Mouse (Mus musculus): ENCODE results near the gene Spert.
A peak's percentile ranks its signal among the peaks of the same experiment; 100 is the strongest.

Gene Spert

GRCm38 (mm10) chr14:75592978-75593377 is at the start of gene Spert:
TSS of gene Spert (minus strand) at chr14:75593116.
- DNase-seq (ENCODE audit: low spot score in 2 of 2): no peak

GRCm38 (mm10) chr14:75642080-75642479 is 49.2 kb upstream of the Spert start, which contains the start of gene Erich6b:
TSS of gene Erich6b (plus strand) at chr14:75642259.
- no peak for DNase-seq (ENCODE audit: low spot score in 2 of 2)

- DNase-seq (ENCODE audit: low spot score in 2 of 2): no peak
These were observed 48.5 kb upstream of the Spert start for GRCm38 (mm10) chr14:75641369-75641768.

DNA sequence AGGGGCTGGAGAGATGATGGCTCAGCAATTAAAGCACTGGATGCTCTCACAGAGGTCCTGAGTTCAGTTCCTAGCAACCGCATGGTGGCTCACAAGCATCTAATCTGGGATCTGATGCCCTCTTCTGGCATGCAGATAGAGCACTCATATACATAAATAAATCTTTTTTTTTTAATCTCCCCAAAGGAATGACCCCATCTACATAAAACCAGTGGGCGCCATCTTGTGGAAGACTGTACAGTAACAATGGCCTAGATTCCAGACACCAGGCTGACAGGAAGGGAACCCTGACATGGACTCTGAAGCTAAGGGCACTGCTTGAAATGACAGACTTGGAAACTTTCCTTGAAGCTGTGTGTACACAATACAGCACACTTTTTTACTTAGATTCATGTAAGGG is 47.9 kb upstream of the Spert start:
- DNase-seq (ENCODE audit: low spot score in 2 of 2): no peak

- DNase-seq (ENCODE audit: low spot score in 2 of 2): no peak
These were observed 44.7 kb upstream of the Spert start for GRCm38 (mm10) chr14:75637641-75638040.

DNA sequence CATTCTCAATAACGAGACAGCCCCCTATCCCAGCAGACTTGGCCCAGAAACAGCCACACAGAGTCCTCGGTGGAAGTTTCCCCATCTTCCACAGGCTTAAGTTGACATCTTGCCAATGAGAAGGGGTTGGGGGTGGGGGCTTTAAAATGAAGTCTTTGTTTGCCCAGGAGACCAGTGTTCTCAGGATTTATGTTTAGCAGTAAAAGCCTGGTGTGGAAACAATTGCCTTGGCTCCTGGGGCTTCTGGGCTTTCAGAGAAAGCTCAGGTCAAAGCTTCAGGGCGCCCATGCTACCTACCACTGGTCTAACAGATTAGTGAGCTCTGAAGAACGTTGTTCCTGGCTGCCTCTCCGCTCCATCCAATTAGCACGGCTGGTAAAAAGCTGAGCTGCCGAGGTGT is 43.2 kb upstream of the Spert start:
- DNase-seq (ENCODE audit: low spot score in 2 of 2): no peak

DNA sequence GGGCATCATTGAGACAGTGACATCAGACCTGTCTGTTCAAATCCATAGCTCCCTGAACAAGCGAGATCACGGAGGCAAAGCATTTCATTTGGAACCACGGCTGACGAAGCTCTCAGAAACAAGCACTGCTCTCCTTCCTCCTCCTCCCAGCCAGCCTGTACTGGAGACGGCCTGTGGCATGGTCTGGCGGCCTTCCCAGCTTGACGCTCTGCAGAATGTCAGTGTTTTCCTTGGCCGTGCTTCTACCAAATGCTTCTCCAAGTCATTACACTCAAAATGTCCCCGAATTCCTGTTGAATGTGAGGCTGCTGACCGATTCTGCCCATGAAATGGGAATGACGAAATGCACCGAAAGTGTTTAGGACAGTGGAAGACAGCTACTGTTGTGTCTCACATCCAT is 42.4 kb upstream of the Spert start:
- no peak for DNase-seq (ENCODE audit: low spot score in 2 of 2)

- DNase-seq (ENCODE audit: low spot score in 2 of 2): no peak
These were observed 36.0 kb upstream of the Spert start for GRCm38 (mm10) chr14:75628870-75629269.

DNA sequence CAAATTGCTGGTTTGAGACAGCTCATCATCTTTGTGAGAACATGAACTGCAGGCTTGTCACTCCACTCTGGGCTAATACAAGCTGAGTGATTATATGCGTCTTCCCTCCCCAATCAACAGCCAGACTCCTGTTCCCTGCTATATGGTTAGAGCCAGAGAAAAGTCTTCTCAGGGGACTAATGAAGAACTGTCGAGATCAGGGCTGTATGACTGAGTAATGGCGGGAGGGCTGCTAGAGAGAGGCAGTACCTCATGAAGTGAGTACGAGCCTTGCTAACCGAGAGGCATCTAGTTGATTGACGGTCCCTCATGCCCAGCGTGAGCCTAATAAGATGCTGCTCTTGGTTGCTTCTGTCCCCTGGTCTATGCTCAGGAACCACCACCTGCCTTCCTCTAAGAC is 30.1 kb upstream of the Spert start:
- DNase-seq (ENCODE audit: low spot score in 2 of 2): no peak

- no peak for DNase-seq (ENCODE audit: low spot score in 2 of 2)
These were observed 23.5 kb upstream of the Spert start for GRCm38 (mm10) chr14:75616375-75616774.

DNA sequence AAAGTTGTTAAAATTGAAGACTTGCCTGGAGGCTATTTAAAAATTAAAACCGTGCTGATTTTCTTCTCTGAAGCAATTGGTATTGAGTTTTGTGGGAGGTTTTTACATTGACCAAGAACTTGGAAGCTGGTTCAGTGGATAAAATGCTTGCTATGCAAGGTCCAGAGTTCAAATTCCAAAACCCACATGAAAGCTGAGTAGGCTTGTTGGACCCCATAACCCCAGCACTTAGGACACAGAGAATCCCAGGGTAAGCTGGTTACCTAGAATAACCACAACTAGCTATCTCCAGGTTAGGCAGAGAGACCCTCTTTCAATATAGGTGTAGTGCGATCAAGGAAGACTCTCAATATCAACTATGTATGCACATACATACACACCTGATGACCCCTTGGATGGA is 16.3 kb upstream of the Spert start:
- no peak for DNase-seq (ENCODE audit: low spot score in 2 of 2)

GRCm38 (mm10) chr14:75583870-75584269 is 9.0 kb downstream of the Spert start:
- DNase-seq (ENCODE audit: low spot score in 2 of 2): no peak

GRCm38 (mm10) chr14:75579010-75579409 is 13.9 kb downstream of the Spert start:
- DNase-seq (ENCODE audit: low spot score in 2 of 2): no peak

DNA sequence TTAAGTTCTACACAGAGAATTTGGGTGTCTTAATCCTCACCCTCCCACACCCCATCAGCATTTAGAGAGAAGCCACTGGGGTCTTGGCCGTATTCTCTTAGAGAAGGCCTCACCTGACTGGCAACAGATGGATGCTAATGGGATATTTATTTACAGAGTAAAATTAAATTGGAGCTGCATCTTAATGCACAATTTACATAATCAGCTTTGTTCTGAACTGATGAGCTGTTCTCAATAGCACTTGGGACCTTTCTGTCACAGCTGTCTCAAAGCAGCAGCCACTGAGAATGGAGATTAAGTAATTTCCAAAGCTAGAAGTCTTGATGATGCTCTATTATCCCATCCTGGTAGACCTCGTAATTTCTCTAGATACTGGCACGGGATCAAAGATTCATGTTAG is 26.6 kb downstream of the Spert start:
- DNase-seq (ENCODE audit: low spot score in 2 of 2): no peak

DNA sequence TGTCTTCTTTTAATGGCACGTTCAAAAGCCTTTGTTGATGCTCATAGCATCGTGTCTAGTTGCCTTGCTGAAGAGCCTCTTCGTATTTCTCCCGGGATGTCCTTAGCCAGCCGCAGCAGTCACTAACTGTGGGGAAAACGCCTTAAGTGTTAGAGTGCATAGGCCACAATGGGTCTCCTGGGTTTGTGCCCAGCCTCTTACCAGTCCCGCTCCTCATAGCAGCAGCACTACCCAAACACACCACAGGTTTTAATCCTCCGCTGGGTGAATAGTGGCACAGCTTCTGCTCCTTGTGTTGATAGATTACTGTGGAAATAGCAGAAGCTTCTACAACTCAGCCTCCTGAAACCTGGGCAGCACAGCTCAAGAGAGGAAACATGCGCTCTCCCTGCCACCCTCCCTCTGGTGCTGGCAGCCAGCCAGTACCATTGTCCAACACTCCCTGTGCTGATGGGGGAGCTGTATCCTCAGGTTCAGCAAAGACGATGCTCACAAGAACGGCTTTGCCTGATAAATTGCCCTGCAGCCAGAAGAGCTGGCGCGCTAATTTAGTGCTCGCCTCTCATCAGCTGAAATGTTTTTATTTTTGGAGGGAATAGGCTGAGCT is 27.3 kb downstream of the Spert start:
- peak; percentile 16 to 33 for DNase-seq (ENCODE audit: low spot score in 2 of 2)

GRCm38 (mm10) chr14:75561577-75562331 is 31.2 kb downstream of the Spert start:
- no peak for DNase-seq (ENCODE audit: low spot score in 2 of 2)

DNA sequence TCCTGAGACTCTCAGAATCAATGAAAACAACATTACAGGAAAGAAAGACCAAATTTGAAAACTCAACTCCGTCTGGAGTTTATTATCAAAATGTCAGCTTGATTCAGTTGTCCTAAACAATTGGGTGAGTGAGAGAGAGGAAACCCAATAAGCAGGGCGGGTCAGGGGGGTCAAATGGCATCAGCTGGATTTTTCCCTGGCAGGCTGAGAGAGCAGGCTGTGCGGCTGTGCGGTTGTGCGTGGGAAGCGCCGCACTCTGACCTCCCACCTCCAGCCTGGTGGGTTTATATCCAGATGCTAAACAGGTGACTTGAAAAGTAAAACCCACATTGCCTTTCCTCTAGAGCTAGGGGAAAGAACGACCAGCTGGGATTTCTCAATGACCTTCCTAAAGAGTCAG is 51.2 kb downstream of the Spert start:
- no peak for DNase-seq (ENCODE audit: low spot score in 2 of 2)

DNA sequence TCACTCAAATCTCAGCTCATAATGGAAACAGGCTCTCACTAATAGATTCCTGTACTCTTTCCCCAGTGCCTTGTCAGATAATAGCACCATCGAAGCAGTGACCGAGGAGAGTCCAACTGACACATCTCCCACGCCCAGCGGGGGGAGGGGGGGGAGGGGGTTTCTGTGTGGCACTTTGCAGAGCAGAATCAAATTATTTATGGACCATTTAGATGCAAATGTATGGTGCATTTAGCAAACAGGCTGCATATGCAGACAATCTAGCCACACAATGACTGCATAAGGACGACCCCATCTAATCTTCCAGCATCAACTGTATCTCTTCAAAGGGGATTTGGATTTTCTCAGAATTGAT is 51.9 kb downstream of the Spert start:
- no peak for DNase-seq (ENCODE audit: low spot score in 2 of 2)

DNA sequence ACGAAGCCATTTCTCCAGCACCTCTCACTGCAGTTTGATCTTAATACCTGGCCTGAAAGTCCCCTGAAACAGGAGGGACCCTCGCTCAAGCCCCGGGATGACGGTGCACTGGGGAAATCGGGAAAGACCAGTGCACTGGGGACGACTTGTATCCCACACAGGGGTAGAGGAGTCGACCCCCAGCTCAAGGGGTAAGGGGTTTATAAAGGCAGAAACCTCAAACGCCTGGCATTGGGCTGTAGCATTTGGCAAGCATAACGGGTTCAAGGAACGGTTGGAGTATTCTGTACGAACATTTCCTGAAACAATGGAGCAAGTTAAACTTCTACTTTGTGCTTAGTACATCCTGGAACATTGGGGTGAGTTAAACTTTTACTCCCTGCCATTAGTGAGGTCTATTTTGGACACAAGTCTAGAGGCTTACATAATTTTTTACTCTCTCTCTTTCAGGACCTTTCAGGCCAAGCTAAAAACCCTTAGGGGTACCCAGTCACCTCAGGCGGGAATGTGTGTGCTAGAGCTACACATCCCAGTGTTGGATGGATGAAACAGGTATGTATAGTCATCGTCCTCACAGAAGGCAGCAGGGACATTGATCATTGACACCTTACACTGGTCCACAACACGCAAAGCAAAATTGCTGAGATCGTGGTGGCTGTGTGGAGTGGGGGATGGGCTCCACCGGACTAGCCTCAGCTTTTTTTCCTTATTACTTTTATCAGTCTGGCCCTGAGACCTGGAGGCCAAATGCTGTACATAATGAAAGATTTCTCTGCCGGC is 52.5 kb downstream of the Spert start:
- DNase-seq (ENCODE audit: low spot score in 2 of 2): no peak

- DNase-seq (ENCODE audit: low spot score in 2 of 2): no peak
These were observed 53.7 kb downstream of the Spert start for GRCm38 (mm10) chr14:75539205-75539604.

All from frontal cortex, postnatal 14 days (tissue).